Mouse (Mus musculus) CH12.LX (cell line): ENCODE data around the gene Lhpp. TPM values are rescaled to one million over a fixed set of nuclear protein-coding genes. Genes with fewer than 3 reads are reported as not detected.

Source experiments
- DNase-seq: peaks from one replicate; pipeline ENCODE4 v3.0.0-alpha.2; 2013; ENCODE audit errors: extremely low read depth
- H3K27ac ChIP-seq: 2 replicates; pipeline ENCODE4 v1.5.1; 2012; ENCODE audit warnings: low read depth, mild to moderate bottlenecking, control low read depth, moderate library complexity; ENCODE audit not compliant: insufficient read depth
- H3K27me3 ChIP-seq: replicated peaks from 2 replicates; pipeline ENCODE3; 2012; ENCODE audit warnings: inconsistent platforms
- H3K36me3 ChIP-seq, 2 experiments: replicated peaks in 1 of 2; 2 replicates each; pipeline versions ENCODE3 to v1.6.1; 2012; ENCODE audit warnings: inconsistent platforms in 1 of 2, low read length in 1 of 2, mild to moderate bottlenecking in 1 of 2, mixed read lengths in 1 of 2, moderate library complexity in 1 of 2; ENCODE audit not compliant: control insufficient read depth in 1 of 2, insufficient read depth in 1 of 2
- H3K4me1 ChIP-seq, 2 experiments: 2 replicates each; pipeline ENCODE4 v1.6.1; 2012; ENCODE audit warnings: inconsistent platforms in 1 of 2, moderate library complexity in 1 of 2; ENCODE audit not compliant: insufficient read depth in 2 of 2, control insufficient read depth in 1 of 2
- H3K4me2 ChIP-seq: 2 replicates; pipeline ENCODE4 v1.6.1; 2012; ENCODE audit warnings: low read depth, mild to moderate bottlenecking, control low read depth; ENCODE audit not compliant: poor library complexity, insufficient read depth, severe bottlenecking
- H3K4me3 ChIP-seq, 3 experiments: fragments of 150-350 bp in 1 of 3; sonication (generic) in 1 of 3; replicated peaks in 1 of 3; 2 replicates each; pipeline versions ENCODE3 to v1.5.1; 2011 to 2012; ENCODE audit warnings: low read depth in 2 of 3, low read length in 2 of 3, mild to moderate bottlenecking in 2 of 3, moderate library complexity in 2 of 3, control low read depth in 1 of 3, improper control_type of control experiment in 1 of 3, inconsistent platforms in 1 of 3, mixed read lengths in 1 of 3; ENCODE audit not compliant: poor library complexity in 1 of 3
- H3K79me2 ChIP-seq: replicated peaks from 2 replicates; pipeline ENCODE4 v1.6.1; 2012; ENCODE audit warnings: mild to moderate bottlenecking, moderate library complexity; ENCODE audit not compliant: control insufficient read depth, poor library complexity, insufficient read depth, severe bottlenecking; ENCODE audit errors: extremely low read depth
- H3K9ac ChIP-seq: 2 replicates; pipeline ENCODE4 v1.6.1; 2012; ENCODE audit warnings: low read depth, mild to moderate bottlenecking, control low read depth, moderate library complexity; ENCODE audit not compliant: insufficient read depth
- H3K9me3 ChIP-seq: replicated peaks from 2 replicates; pipeline ENCODE3; 2012; ENCODE audit warnings: low read length, inconsistent platforms, mixed read lengths
- CHD1 ChIP-seq: IDR thresholded peaks from 2 replicates; pipeline ENCODE4 v1.6.1; 2012; ENCODE audit warnings: low read depth, low read length, improper control_type of control experiment, inconsistent platforms
- E2F4 ChIP-seq: IDR thresholded peaks from 2 replicates; pipeline ENCODE4 v1.6.1; 2011; ENCODE audit warnings: low read depth, low read length, improper control_type of control experiment; ENCODE audit not compliant: insufficient replicate concordance
- EP300 ChIP-seq: IDR thresholded peaks from 2 replicates; pipeline ENCODE4 v1.6.1; 2011; ENCODE audit warnings: low read length, improper control_type of control experiment
- ETS1 ChIP-seq: conservative IDR thresholded peaks from 2 replicates; pipeline ENCODE4 v1.6.1; 2012; ENCODE audit warnings: low read depth, mild to moderate bottlenecking, inconsistent platforms, low read length, improper control_type of control experiment, moderate library complexity
- IRF4 ChIP-seq: IDR thresholded peaks from 2 replicates; pipeline ENCODE4 v1.6.1; 2014; ENCODE audit warnings: low read depth, mild to moderate bottlenecking, inconsistent platforms, low read length, improper control_type of control experiment
- JUN ChIP-seq: IDR thresholded peaks from 2 replicates; pipeline ENCODE4 v1.6.1; 2011; ENCODE audit warnings: low read depth, mild to moderate bottlenecking, low read length, improper control_type of control experiment, moderate library complexity; ENCODE audit not compliant: insufficient read depth
- JUND ChIP-seq: conservative IDR thresholded peaks from 2 replicates; pipeline ENCODE4 v1.6.1; 2011; ENCODE audit warnings: low read depth, low read length, improper control_type of control experiment
- KAT2A ChIP-seq: IDR thresholded peaks from 2 replicates; pipeline ENCODE4 v1.6.1; 2012; ENCODE audit warnings: low read length, improper control_type of control experiment, inconsistent platforms; ENCODE audit not compliant: insufficient replicate concordance
- MAZ ChIP-seq: IDR thresholded peaks from 2 replicates; pipeline ENCODE4 v1.6.1; 2012; ENCODE audit warnings: low read depth, mild to moderate bottlenecking, inconsistent platforms, low read length, improper control_type of control experiment, moderate library complexity
- MEF2A ChIP-seq: IDR thresholded peaks from 2 replicates; pipeline ENCODE4 v1.6.1; 2014; ENCODE audit warnings: low read depth, mild to moderate bottlenecking, inconsistent platforms, low read length, improper control_type of control experiment, borderline replicate concordance
- MXI1 ChIP-seq: IDR thresholded peaks from 2 replicates; pipeline ENCODE4 v1.6.1; 2011; ENCODE audit warnings: mild to moderate bottlenecking, low read depth, low read length, improper control_type of control experiment
- MYC ChIP-seq: IDR thresholded peaks from 2 replicates; pipeline ENCODE4 v1.6.1; 2011; ENCODE audit warnings: low read depth, mild to moderate bottlenecking, improper control_type of control experiment, low read length
- NRF1 ChIP-seq: IDR thresholded peaks from 2 replicates; pipeline ENCODE4 v1.6.1; 2014; ENCODE audit warnings: low read depth, mild to moderate bottlenecking, inconsistent platforms, low read length, improper control_type of control experiment, moderate library complexity
- PAX5 ChIP-seq: IDR thresholded peaks from 2 replicates; pipeline ENCODE4 v1.6.1; 2012; ENCODE audit warnings: low read length, inconsistent platforms, mixed read lengths
- POLR2A ChIP-seq: IDR thresholded peaks from 2 replicates; pipeline ENCODE4 v1.6.1; 2011; ENCODE audit warnings: low read depth, mild to moderate bottlenecking, improper control_type of control experiment, low read length
- POLR2AphosphoS2 ChIP-seq: IDR thresholded peaks from 2 replicates; pipeline ENCODE4 v1.6.1; 2011; ENCODE audit warnings: low read depth, low read length, improper control_type of control experiment
- RAD21 ChIP-seq: IDR thresholded peaks from 2 replicates; pipeline ENCODE4 v1.6.1; 2011; ENCODE audit warnings: low read depth, mild to moderate bottlenecking, low read length, improper control_type of control experiment, moderate library complexity
- RCOR1 ChIP-seq: conservative IDR thresholded peaks from 2 replicates; pipeline ENCODE4 v1.6.1; 2012; ENCODE audit warnings: low read depth, mild to moderate bottlenecking, inconsistent platforms, low read length, improper control_type of control experiment
- TBP ChIP-seq: conservative IDR thresholded peaks from 2 replicates; pipeline ENCODE4 v1.6.1; 2011; ENCODE audit warnings: low read depth, low read length, improper control_type of control experiment
- TCF12 ChIP-seq: IDR thresholded peaks from 2 replicates; pipeline ENCODE4 v1.6.1; 2014; ENCODE audit warnings: low read depth, mild to moderate bottlenecking, inconsistent platforms, low read length, improper control_type of control experiment
- USF1 ChIP-seq: IDR thresholded peaks from 2 replicates; pipeline ENCODE4 v1.6.1; 2014; ENCODE audit warnings: low read depth, mild to moderate bottlenecking, inconsistent platforms, low read length, improper control_type of control experiment
- USF2 ChIP-seq: conservative IDR thresholded peaks from 2 replicates; pipeline ENCODE4 v1.6.1; 2011; ENCODE audit warnings: low read depth, low read length, improper control_type of control experiment
- ZKSCAN1 ChIP-seq: IDR thresholded peaks from 2 replicates; pipeline ENCODE4 v1.6.1; 2012; ENCODE audit warnings: low read depth, inconsistent platforms, low read length, improper control_type of control experiment, borderline replicate concordance
- ZMIZ1 ChIP-seq: IDR thresholded peaks from 2 replicates; pipeline ENCODE4 v1.6.1; 2012; ENCODE audit warnings: low read depth, mild to moderate bottlenecking, inconsistent platforms, low read length, improper control_type of control experiment
- ZNF384 ChIP-seq: IDR thresholded peaks from 2 replicates; pipeline ENCODE4 v1.6.1; 2012; ENCODE audit warnings: low read depth, low read length, improper control_type of control experiment, inconsistent platforms
- dilution Hi-C: fragments of 300-500 bp; cut with MboI; formaldehyde crosslinking; loops from 2 replicates; pipeline ENCODE4 v1.14.3; 2020; ENCODE audit warnings: low sequenced_read_pairs; ENCODE audit not compliant: extremely low pct_unique_long_range_greater_than_20kb, extremely low pct_ligation_motif_present
- in situ Hi-C: fragments of 300-500 bp; cut with MboI; formaldehyde crosslinking; loops from 3 replicates; pipeline ENCODE4 v1.14.3; 2019; ENCODE audit warnings: low sequenced_read_pairs, low pct_ligation_motif_present, low pct_unique_long_range_greater_than_20kb, mixed read lengths
- polyA plus RNA-seq: library from polyadenylated mRNA; unstranded; fragments of >175 nt; gene quantifications from 2 replicates; pipeline ENCODE4 v1.2.1, GENCODE M21; 2012; ENCODE audit warnings: low read depth; ENCODE audit not compliant: insufficient read length
- total RNA-seq, 2 experiments: library from RNA; depleted of rRNA; stranded (reverse); fragments of 300-350 nt in 1 of 2; fragments of >200 nt in 1 of 2; gene quantifications; 2 replicates each; pipeline ENCODE4 v1.2.3; 2012 to 2014

Lhpp gene
- total and polyA plus RNA-seq, 3 experiments = 7.8 to 15.4 (median 14.6) TPM

- no peak overlapping the region for H3K4me3 ChIP-seq
- H3K4me1 ChIP-seq = peaks cover 3 to 20% of the 10 kb centered on the region in 2 experiments; a peak in 2 of 4 replicates
- no peak for DNase-seq
- dilution Hi-C loops = no loop called here
- no peaks in the 10 kb centered on the region for H3K27me3 ChIP-seq
- H3K27ac ChIP-seq = no peak overlapping the region
- H3K9me3 ChIP-seq = no peaks in the 10 kb centered on the region
- no peak overlapping the region for H3K9ac ChIP-seq
- H3K4me2 ChIP-seq = no peak overlapping the region
- no peak for TF ChIP-seq MYC
- TF ChIP-seq ZNF384 = no peak
- TF ChIP-seq PAX5 = no peak
- no peak for TF ChIP-seq EP300
- TF ChIP-seq JUN = no peak
- TF ChIP-seq KAT2A = no peak
- no peak for TF ChIP-seq JUND
- TF ChIP-seq TBP = no peak
- TF ChIP-seq CHD1 = no peak
- TF ChIP-seq USF1 = no peak
- no peak for TF ChIP-seq MXI1
- TF ChIP-seq POLR2AphosphoS2 = no peak
- TF ChIP-seq NRF1 = no peak
- TF ChIP-seq USF2 = no peak
- TF ChIP-seq MEF2A = no peak
- TF ChIP-seq ZKSCAN1 = no peak
- TF ChIP-seq ETS1 = no peak
- no peak for TF ChIP-seq ZMIZ1
- in situ Hi-C loops = no loop called here
- H3K36me3 ChIP-seq = no peaks in the 10 kb centered on the region
- H3K79me2 ChIP-seq = no peaks in the 10 kb centered on the region
These were observed 54.4 kb downstream of the Lhpp start for GRCm38 (mm10) chr7:132664815-132665214.

GRCm38 (mm10) chr7:132665664-132666382, 55.4 kb downstream of the Lhpp start:
- in situ Hi-C loops = no loop called here

More at GRCm38 (mm10) chr7:132665664-132666382, 55.4 kb downstream of the Lhpp start:
- Histone ChIP-seq H3K4me3 (no peak overlapping the region), H3K9ac (no peak overlapping the region), H3K79me2 (no peaks in the 10 kb centered on the region), H3K36me3 (peaks cover 0 to 3% of the 10 kb centered on the region in 2 experiments), H3K9me3 (no peaks in the 10 kb centered on the region), H3K4me2 (no peak overlapping the region), H3K4me1 (peaks cover 0 to 10% of the 10 kb centered on the region in 2 experiments; a peak in 2 of 4 replicates), H3K27me3 (no peaks in the 10 kb centered on the region), H3K27ac (no peak overlapping the region)
- DNase-seq = no peak
- dilution Hi-C loops = no loop called here
- TF ChIP-seq IRF4 = no peak
- TF ChIP-seq EP300 = no peak
- TF ChIP-seq RAD21 = no peak
- no peak for TF ChIP-seq TCF12
- TF ChIP-seq E2F4 = no peak
- no peak for TF ChIP-seq CHD1
- TF ChIP-seq JUN = no peak
- no peak for TF ChIP-seq MXI1
- TF ChIP-seq MAZ = no peak
- no peak for TF ChIP-seq POLR2A
- no peak for TF ChIP-seq RCOR1
